Mouse (Mus musculus) left cerebral cortex, adult 18-20 months (tissue): ENCODE results near the gene Anxa3. TPM values are rescaled to one million over a fixed set of nuclear protein-coding genes. Genes with fewer than 3 reads are reported as not detected.

Experiments used
- DNase-seq, 2 experiments: peaks; one replicate each; pipeline ENCODE4 v3.0.0; 2021 to 2022; ENCODE audit warnings: low spot score in 2 of 2, mixed read lengths in 1 of 2
- long read RNA-seq, 2 experiments: library from polyadenylated mRNA; stranded (forward); transcript quantifications; one replicate each; pipeline ENCODE4 v2.0.0; 2021
- total RNA-seq, 2 experiments: library from RNA; stranded (reverse); gene quantifications; 2 replicates each; pipeline ENCODE4 v1.2.3; 2021

The Anxa3 gene
- 10 to 100 TPM; 10.0 to 15.4 TPM for total RNA-seq
- long read RNA-seq, experiment 1, transcript Anxa3-201 (13 exons, 1,595 nt) = major isoform, 26 of 26 reads
- long read RNA-seq, experiment 1, partial matches to known transcripts = 0 of 26 reads
- long read RNA-seq, experiment 1, other reads (novel, unspliced or antisense) = 0 of 26 reads
- long read RNA-seq, experiment 2, transcript Anxa3-201 (13 exons, 1,595 nt) = major isoform, 11 of 12 reads
- long read RNA-seq, experiment 2, partial matches to known transcripts = 0 of 12 reads
- long read RNA-seq, experiment 2, other reads (novel, unspliced or antisense) = 1 of 12 reads

DNA sequence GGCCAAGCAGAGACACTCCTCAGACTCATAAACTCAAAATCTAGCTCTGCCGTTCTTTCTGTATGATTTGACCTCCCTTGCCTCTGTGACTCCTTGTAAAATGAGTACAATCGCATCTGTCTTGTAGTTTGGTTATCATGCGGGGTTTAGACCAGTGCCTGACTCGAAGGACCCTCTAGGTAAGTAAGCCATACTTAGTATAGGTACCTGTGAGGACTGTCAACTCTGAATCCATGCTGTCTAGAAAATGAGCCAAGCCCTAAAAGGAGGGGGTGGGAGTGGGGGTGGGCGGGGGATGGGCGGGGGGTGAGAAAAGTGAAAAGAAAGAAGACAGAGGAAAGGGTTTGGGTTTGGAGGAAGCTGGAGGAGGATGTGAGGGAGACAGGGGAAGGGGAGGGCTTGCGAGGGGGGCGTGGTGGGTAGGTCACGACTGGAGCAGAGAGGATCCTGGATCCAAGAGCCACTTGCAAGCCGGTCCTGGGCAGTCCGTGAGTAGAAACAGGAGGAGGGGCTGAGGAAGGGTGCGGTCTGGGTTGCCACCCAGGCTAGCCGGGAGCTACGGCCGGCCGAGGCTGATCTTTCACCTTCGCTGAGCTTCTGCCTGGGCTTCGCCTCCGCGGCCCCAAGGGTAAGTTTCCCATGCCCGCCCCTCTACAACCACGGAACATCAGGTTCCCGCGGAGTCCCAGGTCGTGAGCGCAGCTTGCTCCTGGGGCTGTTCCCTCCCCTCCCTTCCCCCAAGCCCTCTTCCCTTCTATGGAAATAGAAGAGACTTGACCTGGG, at the start of gene Anxa3:
TSS of gene Anxa3 (plus strand) at position 404 of the 783 bp plus-strand sequence.
- DNase-seq = no peak

DNA sequence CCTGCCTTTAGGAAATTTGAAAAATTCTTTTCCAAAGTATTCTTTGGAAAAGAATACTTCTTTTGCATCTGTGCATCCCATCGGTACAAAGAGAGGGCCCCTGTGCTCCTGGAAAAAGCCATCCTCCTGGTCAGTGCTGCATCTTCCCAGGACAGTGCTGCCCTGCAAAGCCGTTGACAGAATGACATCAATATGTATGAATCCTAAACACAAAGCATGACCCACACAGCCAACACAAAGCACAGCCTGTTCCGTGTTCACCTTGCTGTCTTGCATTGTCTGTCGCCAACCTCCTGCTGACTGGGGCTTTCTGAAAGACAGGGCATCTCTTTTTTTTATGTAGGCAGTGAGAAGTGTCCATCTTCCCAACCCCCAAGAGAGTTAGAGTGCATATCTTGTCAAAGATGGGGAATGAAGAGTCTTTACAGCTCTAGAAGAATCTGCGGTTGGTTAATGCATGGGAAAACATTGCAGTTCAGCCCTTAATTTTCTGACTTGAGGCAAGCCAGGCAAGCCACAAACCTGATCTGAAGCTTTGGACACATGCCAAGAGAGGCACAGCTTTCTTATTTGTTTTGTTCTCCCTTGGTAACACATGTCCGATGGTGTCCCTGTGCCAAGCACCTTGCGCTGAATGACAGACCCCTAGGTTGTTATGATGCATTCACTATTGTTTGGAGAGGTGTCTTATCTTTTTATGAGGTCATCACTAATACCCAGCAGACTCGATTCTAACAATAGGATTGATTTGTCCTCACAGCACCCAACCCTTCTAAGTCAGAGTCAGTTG, 45.7 kb upstream of the Anxa3 start:
- no peak for DNase-seq

GRCm38 (mm10) chr5:96757615-96758014, 35.5 kb upstream of the Anxa3 start:
- DNase-seq = no peak

DNA sequence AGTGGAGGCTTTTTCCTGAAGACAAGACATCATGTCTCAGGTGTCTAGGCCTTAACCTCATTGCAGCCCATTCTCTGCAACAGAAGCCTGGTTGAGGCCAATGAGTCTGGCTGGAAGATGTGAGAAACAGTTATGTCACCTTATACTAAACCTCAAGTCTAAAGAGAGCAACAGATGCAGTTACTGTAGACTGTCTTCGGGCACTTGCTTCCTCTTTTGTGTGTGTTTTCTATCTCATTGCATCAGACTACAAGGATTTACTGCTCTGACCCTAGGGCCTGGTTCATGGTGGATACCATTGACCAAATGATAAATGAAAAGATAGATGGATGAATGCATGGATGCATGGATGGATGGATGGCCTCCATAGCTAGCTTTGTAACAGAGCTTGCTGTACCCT, 31.1 kb upstream of the Anxa3 start:
- no peak for DNase-seq

DNA sequence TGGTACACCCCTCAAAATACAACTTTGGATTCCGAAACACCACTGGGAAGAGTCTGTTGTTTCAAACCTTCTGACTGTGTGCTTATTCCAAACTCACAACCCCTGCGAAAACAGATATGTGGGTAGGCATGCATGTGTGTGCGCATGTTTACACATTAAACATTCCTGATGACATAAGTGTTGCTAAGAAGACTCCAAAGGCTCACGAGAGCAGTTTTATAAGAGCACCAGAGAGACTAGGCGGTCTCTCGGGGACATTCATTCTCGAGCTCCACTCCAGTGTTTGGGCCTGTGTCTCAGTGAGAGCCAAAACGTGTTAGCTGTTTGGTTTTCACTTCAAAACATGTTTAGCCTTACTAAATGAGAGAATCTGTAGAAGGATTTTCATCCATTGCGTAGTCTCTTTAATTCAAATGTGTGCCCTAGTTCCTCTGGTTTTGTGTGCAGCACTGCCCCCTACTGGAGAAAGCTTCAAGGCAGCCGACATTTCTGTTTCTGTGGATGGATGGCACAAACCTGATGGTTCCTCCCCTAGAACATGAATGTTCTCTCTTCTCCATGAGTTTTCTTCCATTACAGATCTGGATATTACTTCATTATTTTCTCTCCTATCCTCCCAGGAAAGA, 24.2 kb upstream of the Anxa3 start:
- DNase-seq = peak; percentile 77 to 82

GRCm38 (mm10) chr5:96783506-96784288, 9.4 kb upstream of the Anxa3 start:
- no peak for DNase-seq

- DNase-seq = no peak
These were observed 8.0 kb upstream of the Anxa3 start for GRCm38 (mm10) chr5:96785096-96785495.

DNA sequence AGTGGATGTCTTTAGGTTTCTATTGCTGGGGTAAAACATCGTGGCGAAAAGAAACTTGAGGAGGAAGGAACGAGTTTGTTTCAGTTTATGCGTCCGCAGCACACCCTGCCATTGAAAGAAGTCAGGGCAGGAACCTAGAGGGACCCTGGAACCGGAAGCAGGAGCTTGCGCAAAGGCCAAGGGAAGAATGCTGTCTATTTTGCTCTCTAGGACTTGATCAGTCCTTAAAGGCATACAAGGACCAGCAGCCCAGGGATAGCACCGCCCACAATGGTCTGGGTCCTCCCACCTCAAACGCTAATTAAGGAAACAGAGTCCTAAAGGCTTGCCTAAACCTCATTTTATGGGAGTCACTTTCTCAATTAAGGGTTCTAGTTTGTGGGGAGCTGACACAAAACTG, 717 bp upstream of the Anxa3 start:
- no peak for DNase-seq

GRCm38 (mm10) chr5:96793953-96794635, 955 bp downstream of the Anxa3 start:
- DNase-seq = no peak

- DNase-seq = no peak
These were observed 2.6 kb downstream of the Anxa3 start for GRCm38 (mm10) chr5:96795752-96796151.

GRCm38 (mm10) chr5:96797465-96797864, 4.3 kb downstream of the Anxa3 start:
- DNase-seq = no peak

- DNase-seq = no peak
These were observed 6.0 kb downstream of the Anxa3 start for GRCm38 (mm10) chr5:96799165-96799564.

DNA sequence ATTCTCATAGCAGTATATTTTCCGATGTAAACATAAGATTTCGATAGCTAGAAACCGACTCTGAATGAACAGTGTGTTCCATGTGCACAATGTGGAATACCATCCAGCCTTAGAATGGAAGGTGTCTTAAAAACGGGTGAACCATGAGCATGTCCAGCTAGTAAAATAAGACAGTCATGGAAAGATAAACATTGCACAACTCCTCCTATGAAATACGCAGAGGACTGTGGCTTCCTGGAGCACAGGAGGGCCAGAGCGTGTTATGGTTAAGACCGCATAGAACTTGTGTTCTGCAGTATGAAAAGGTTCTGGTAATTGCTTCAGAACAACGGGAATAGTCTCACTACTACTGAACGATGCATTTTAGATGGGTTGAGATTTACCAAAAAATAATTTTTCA, 6.8 kb downstream of the Anxa3 start:
- no peak for DNase-seq

DNA sequence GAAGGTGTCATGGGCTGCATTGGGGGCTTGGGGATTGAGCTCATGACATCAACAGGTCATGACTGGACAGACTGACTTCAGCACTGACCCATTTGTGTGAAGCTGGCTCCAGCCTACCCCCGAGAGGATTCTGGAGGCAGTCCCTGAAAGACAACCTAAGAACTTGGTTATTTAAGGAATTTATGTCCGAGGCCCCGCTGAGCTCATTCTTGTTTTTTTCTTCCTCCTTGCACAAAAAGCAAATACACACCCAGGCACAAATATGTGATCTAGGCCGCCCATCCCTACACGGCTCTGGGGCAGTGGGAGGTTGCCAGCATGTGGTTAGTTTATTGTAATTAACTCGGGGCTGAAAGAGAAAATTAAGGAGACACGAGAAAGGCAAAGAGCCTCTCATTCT, 9.0 kb downstream of the Anxa3 start:
- no peak for DNase-seq

DNA sequence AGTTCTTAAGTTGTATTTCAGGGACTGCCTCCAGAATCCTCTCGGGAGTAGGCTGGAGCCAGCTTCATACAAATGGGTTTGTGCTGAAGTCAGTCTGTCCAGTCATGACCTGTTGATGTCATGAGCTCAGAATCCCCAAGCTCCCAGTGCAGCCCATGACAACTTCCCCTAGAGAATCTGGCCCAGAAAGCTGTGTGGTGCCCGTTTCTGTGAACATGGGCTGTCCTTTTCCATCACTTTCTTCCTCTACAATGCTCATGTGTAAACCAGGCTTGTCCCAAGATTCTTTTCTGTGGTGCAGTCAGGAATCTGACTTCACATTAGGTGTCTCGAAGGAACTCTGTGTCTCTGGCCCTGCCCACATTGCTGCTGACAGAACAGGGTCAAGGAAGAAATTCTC, 10.0 kb downstream of the Anxa3 start:
- DNase-seq = no peak

GRCm38 (mm10) chr5:96804304-96804703, 11.2 kb downstream of the Anxa3 start:
- DNase-seq = no peak

DNA sequence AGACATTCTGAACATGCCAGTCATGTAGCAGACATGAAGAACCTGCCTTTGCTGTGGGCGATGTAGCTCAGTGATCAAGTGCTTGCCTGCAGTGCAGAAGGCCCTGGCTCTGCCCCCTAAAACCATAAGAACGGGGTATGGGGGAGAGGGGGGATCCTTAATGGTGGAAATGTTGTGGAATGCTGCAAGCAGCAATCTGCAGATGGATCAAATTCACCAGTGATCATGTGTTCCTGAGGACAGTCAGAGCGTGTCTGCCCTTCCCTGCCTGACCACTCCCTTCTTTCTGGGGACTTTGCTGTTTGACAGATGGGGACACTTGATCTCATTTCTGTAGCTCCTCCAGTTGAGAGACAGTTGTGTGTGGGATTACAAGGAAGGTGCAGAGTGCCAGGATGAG, 11.7 kb downstream of the Anxa3 start:
- no peak for DNase-seq

DNA sequence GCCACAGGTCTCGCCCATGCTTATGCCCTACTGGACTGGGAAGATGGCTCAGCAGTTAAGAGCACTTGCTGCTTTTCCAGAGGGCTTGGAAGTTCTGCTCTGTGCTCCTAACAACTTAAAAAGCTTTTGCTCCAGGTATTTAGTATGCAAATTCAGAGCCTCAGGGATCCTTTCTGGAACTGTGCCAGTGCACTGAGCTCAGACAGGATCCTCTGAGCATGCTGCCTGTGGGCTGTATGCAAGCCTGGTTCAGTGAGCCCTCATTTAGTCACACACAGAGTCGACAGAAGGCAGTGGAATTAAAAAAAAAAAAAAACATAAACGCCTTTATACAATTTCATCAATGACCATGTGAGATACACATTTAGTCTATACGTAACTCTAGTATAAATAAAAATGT, 17.5 kb downstream of the Anxa3 start:
- peak in 1 of 2 experiments; percentile 4 for DNase-seq

- DNase-seq = no peak
These were observed 31.7 kb downstream of the Anxa3 start for GRCm38 (mm10) chr5:96824769-96825327.

- DNase-seq = no peak
These were observed 34.0 kb downstream of the Anxa3 start for GRCm38 (mm10) chr5:96827176-96827575.
